Mouse (Mus musculus) lung, adult 18-20 months (tissue): ENCODE data around the gene Robo1.

Experiments used
- DNase-seq, 2 experiments: peaks; one replicate each; pipeline ENCODE4 v3.0.0; 2022; ENCODE audit warnings: mixed read lengths in 2 of 2

Gene Robo1

DNA sequence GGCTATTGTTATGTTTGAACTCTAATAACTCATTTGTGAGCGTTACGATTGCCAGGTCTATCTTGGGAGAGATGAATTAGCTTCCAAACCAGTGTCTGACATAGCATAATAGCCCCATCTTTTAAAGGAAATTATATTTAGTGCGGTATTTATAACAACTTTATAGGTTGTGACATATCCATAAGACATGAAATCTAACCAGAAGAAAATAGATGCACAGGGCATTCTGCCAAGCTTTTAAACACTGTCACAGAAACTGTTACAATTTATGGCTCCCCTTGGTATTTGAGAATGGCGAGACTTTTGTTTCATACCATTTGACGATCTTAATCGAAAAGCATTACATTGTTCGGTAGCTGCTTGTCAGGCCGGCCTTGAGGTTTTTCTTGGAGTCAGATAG, 632.7 kb downstream of the Robo1 start:
- DNase-seq = no peak

GRCm38 (mm10) chr16:72944403-72944802, 636.3 kb downstream of the Robo1 start:
- DNase-seq = no peak

GRCm38 (mm10) chr16:72951969-72952368, 643.9 kb downstream of the Robo1 start:
- DNase-seq = no peak

- DNase-seq = no peak
Measured at GRCm38 (mm10) chr16:72959018-72959702, 651.1 kb downstream of the Robo1 start.

- DNase-seq = no peak
Measured at GRCm38 (mm10) chr16:72959823-72960222, 651.7 kb downstream of the Robo1 start.

DNA sequence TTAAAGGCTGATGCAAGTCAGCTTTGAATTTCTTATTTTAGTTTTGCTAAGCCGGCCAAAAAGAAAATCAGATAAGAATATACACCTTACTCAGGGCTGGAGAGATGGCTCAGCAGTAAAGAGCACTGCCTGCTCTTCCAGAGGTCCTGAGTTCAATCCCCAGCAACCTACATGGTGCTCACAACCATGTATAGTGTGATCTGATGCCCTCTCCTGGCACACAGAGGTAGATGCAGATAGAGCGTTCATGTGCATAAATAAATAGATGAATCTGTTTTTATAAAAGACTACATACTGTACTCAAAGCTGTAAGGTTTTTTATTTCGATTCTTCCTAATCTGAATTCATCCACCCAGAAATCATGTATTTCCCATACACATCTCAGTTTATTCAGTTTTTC, 655.7 kb downstream of the Robo1 start:
- no peak for DNase-seq

GRCm38 (mm10) chr16:72967509-72967908, 659.4 kb downstream of the Robo1 start:
- no peak for DNase-seq

DNA sequence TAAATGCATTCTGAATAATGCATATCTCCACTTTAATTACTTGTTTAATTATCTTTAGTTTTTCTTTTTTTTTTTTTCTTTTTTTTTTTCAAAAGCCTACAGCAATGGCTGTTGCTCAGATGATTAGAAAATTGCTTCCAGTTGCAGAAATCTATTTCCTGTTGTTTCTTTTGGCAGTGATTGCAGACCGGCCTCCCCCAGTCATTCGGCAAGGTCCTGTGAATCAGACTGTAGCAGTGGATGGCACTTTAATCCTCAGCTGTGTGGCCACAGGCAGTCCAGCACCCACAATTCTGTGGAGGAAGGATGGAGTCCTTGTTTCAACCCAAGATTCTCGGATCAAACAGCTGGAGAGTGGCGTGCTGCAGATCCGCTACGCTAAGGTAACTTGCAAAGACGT, 661.9 kb downstream of the Robo1 start:
- DNase-seq = no peak

DNA sequence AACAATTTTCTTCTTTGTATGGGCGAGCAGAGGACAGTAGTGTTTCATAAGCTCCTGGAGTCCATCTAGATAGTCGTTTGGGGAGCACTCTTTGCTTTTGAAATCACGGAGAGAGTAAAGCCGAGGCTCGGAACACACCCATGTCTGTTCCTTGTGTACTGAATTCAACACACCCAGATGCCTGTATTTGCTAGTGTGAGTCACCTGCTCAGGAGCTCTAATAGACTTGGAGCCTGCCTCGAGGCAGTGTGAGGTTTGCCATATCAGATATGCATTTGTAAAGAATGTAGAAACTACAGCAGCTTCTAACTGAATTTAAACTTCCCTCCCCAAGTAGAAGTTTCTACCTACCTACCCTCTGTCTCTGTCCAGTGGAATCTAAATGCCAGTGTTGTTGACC, 665.6 kb downstream of the Robo1 start:
- DNase-seq = no peak

DNA sequence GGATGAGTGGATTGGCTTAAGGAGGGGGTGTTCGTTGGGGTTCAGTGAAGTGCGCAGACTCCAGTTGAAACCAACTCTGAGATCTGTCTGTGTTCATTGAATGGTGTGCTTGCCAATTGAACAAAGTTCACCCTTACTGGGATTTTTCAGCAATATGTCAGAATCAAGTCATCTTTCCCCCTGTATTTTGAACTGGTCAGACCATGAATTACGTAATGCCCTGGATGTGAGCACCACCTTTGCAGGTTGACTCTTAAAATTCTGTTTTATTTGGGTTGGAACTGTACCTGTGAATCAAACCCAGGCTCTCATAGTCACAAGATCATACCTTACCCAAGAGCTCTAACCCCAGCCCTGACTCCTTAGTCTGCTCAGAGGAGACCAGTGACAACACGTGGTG, 666.6 kb downstream of the Robo1 start:
- DNase-seq = no peak

DNA sequence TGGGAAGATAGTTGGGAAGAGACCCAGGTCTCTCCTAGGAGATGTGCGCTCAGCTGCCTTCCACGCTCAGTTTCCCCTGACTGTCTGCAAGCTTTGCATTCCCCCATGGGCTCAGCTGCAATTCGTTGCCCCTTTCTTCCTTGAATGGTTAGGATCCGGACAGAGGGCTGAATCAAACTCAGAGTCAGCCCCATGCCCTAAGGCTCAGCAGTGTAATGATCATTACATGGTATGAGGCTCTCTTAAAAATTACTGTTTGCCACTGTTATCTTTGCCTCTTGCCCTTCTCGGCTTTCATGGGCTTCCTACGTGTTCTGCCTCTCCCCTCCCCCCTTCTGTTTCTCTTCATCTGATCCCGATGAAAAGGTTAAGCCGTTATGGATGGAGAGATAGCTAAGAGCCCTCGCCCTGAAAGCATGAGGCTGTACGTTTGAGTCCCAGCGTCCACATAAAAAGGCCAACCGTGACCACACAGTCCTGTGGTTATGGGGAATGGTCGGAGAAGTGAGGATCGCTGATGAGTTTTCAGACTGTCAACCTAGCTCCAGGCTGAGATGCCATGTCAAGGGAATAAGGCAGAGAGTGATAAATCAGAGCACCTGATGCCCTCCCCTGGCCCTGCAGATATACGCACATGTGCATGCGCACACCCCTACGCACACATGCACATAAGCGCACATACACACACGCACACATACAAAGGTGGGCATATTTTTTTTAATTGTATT, 668.9 kb downstream of the Robo1 start:
- DNase-seq = no peak

DNA sequence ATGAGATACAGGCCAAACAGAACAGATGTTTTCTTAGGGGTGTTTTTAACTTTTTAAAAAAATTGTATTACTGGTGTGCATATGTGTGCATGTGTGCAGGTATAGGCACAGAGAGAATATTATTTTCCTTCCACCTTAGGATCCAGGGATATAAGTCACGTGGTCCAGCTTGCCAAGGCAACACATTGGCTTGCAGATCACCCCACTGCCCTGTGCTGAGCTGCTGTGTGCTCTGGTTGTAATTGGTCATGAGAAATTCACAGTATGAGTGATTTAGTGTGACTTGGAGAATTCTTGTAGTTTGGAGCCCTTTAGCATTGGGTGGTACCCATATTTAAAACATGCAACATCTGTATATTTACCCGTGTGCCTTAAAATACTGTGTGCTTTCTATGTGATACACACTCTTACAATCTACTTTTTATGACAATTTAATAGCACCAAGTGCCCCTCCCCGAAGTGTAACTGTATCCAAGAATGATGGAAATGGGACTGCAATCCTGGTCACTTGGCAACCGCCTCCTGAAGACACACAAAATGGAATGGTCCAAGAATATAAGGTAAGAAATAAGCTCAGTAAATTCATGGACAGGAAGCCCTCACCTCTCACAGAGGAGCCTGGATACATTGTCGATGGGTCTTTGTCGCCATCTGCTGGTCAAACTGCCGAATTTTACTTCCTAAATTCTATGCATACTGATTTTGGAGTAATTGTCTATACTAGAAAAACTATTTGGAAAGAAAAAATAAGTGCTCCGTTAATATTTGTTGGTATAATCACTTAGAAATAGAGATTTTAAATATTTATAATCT, 671.5 kb downstream of the Robo1 start:
- peak; percentile 18 to 54 for DNase-seq

DNA sequence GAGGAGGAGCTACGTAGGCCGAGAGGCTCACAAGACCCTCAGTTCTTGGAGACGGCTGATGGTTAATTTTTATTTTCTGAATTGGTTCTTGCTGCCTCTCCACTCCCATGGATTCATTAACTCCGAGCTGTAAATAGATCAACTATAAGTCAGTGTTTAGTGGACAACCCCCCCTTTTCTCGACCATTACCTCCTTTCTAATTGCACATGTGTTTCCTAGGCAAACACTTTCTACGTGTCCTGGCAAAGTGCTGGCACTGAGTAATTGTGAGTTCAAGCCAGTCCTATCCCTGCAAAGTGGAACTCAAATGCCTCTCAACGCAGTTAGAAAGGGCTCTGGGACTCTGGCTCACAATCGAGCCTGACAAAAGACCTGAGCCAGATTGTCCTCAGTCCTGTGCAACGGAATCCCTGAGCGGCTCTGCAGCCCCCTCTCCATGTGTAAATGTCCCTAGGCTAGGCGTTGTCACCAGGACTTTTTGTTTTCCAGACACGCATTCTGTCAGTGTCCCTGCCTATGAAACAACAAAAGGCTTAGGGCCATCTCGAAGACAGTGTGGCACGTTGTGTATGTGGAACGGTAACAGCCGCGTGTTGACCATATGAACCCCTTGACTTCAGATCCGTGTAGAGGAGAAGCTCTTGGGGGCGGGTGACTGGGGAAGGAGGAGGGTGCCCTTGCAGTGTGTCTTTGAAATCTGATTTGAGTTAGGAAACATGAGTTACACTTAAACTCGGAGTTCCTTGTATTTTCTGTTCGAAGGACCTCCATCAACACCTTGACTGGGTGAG, 682.5 kb downstream of the Robo1 start:
- DNase-seq = no peak

- DNase-seq = no peak
Measured at GRCm38 (mm10) chr16:72993189-72993588, 685.1 kb downstream of the Robo1 start.

DNA sequence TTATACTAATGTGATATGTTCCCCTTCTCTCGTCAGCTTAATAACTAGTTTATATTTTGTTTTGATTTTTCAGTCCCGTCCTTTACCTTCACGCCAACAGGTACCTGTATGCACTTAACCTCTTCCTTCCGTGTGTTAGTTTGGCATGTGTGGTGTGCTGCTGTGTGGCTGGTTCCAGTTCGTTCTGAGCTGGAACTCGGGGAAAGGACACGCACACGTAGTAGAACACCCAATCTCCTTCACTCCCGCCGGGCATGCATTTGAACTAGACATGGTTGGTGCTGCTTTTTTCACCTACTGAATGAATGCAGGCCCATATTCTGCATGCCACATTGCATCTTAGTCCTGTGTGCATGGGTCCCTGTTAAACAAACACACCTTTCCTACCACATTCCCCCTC, 685.5 kb downstream of the Robo1 start:
- no peak for DNase-seq

DNA sequence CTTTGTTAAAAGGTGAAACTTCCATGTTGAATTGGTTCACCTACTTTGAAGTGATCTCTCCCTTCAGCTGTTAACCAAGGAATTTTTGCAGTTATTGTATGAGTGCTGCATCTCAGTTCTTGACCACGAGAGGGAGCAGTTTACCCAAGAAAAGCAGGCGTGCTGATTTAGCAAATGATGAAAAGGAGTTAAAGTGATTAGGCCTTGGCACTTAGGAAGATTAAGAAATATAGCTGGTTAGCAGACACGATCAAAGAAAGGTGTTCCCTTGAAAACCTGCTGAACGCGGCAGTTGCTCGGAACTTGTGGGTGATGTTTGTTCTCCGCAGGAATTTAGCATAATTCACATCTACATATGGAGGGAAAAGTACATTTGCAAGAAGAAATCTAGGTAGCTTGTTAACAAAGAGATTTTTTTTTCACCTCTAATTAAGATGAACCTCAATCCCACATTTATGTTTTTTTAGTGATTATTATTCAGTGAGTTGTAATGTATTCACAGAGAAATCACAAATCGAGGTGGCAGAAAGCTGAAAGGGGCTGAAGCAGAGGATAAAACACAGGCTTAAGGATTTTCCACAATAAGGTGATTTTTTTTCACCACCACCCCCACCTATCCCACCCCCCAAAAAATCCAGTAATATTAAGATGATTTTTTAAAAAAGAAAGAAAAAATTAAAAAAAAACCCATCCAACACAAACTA, 687.3 kb downstream of the Robo1 start:
- DNase-seq = peak in 1 of 2 experiments; percentile 9

DNA sequence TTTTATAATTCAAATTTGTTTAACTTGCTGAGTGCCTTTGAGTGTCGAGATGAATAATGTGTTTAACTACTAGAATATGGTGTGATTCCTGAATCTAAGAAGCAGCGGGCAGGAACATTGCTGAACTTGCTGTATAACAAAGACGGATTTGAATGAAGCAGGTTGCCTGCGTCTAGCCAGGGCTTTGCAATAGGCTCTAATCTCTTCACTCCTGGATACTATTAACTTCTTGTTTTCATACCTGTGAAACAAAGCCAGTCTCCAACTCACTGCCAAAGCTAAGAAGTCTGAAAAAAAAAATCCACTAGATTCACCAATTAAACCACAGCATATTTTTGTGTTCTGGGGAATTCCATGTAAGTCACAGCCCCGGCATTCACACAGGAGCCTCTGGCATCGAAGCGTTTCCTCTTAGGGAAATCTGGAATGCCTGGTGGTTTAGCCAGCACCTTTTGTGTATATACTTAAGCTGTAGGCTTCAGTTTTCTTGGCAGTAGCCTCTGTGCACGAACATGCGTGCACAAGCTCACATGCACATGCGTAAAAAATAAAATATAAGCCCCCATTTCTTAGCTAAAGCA, 687.9 kb downstream of the Robo1 start:
- DNase-seq = no peak

DNA sequence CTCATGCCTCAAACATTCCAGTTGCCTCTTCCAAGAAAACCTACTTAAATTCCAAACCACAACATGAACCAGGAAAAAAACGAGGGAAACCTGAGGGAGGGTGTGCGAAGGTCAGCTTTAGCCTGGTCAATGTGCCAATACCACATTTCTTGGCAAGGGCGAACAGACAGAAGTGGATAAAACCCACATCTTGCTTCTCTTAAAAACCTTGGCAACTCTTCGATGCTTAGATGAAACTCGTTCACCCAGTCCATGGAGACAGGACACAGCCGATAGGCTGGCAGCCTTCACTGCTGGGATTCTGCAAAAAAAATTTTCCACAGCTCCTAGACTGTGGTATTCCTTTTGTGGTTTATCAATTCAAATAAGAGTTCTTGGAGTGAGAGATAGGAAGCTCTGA, 690.6 kb downstream of the Robo1 start:
- DNase-seq = peak in 1 of 2 experiments; percentile 7

- no peak for DNase-seq
Measured at GRCm38 (mm10) chr16:73002685-73003084, 694.6 kb downstream of the Robo1 start.

- no peak for DNase-seq
Measured at GRCm38 (mm10) chr16:73004601-73005000, 696.5 kb downstream of the Robo1 start.

DNA sequence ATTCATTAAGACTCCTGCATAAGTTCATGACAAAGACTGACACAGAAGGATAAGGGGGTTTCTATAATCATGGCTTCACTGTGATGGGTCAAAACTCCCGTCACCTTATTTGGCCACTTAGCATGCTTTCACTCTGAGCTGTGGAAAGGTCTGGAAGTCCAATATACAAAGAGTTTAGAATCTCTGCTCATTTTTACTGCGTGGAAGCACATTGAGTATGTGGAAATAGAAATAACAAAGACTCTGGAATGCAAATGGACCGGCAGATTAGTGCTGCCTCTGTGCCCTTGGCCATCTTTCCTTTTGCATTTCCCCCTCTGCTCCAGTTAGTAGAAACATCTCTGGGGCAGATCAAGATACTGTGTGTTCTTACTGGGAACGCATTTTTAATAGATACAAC, 697.7 kb downstream of the Robo1 start:
- no peak for DNase-seq

- no peak for DNase-seq
Measured at GRCm38 (mm10) chr16:73007434-73007833, 699.3 kb downstream of the Robo1 start.
